ENCODE assay signal across 1 mouse cellular context in the genomic region with DNA sequence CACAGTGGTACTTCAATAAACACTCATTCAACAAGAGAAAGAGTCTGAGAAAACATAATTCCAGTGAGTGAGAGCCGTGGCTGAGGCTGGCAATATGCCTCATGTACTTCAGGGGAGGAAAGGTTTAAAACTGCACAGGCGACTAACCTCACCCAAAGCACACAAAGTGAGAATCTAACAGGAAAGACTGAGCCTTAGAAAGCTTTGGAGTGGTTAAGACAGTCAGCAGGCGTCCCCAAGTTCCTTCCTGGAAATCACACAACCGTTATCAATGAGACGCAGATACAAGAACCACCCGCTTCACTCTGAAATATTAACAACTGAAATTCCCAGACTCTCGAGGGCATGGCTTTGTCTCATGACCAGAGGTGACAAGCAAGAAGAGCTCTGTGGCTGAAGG.
A peak's percentile ranks its signal among the peaks of the same experiment; 100 is the strongest.
TF ChIP-seq lines count a peak whose summit lies in the region.

No protein-coding gene starts in this region.

TF ChIP-seq in MEL, 35 proteins besides CTCF, POLR2A, EP300 and RAD21 (continued from another document):
- TF ChIP-seq RCOR1 (IDR thresholded peaks at IDR 0.05; ENCODE audit: low read depth, low read length): peak; percentile 60; the same call in 1 of the 2 replicates
- no peak for TF ChIP-seq MEF2A (IDR thresholded peaks at IDR 0.05; ENCODE audit: extremely low read depth, insufficient replicate concordance, low read depth, low read length, poor library complexity, severe bottlenecking)
- TF ChIP-seq ZKSCAN1 (IDR thresholded peaks at IDR 0.05; ENCODE audit: low read depth, low read length): no peak
- TF ChIP-seq NRF1 (IDR thresholded peaks at IDR 0.05; ENCODE audit: insufficient read depth, low read depth, low read length, poor library complexity, severe bottlenecking): no peak
- TF ChIP-seq MAX (IDR thresholded peaks at IDR 0.05; ENCODE audit: low read length): no peak
- peak; percentile 57 for TF ChIP-seq MYC (IDR thresholded peaks at IDR 0.05; ENCODE audit: low read depth, low read length)
- TF ChIP-seq USF2 (IDR thresholded peaks at IDR 0.05; ENCODE audit: borderline replicate concordance in 1 of 2, insufficient read depth in 1 of 2, low read depth in 1 of 2, low read length in 2 of 2): no peak
- peak; percentile 73; the same call in 1 of the 2 replicates for TF ChIP-seq ETS1 (IDR thresholded peaks at IDR 0.05; ENCODE audit: low read depth, low read length)
- peak; percentile 84 for TF ChIP-seq GATA1 (IDR thresholded peaks at IDR 0.05; ENCODE audit: low read depth, low read length)
- TF ChIP-seq GABPA (IDR thresholded peaks at IDR 0.05; ENCODE audit: low read depth, low read length): no peak
- TF ChIP-seq MAZ (IDR thresholded peaks at IDR 0.05; ENCODE audit: low read depth, low read length): no peak
- TF ChIP-seq POLR2AphosphoS2 (IDR thresholded peaks at IDR 0.05; ENCODE audit: low read length): no peak
- TF ChIP-seq ELF1 (IDR thresholded peaks at IDR 0.05; ENCODE audit: low read depth, low read length): no peak
TF ChIP-seq in MEL: peak in this region for 11.
